Mouse (Mus musculus) layer of hippocampus, postnatal 10 days (tissue): ENCODE measurements around the gene AU040320. TPM values are rescaled to one million over a fixed set of nuclear protein-coding genes. Genes with fewer than 3 reads are reported as not detected.
A peak's percentile ranks its signal among the peaks of the same experiment; 100 is the strongest.

Experiments used
- DNase-seq, 2 experiments: peaks; one replicate each; pipeline ENCODE4 v3.0.0; 2021; ENCODE audit warnings: low spot score in 2 of 2
- total RNA-seq, 2 experiments: library from RNA; stranded (reverse); gene quantifications; 2 replicates each; pipeline ENCODE4 v1.2.3; 2021

AU040320 gene
- total RNA-seq, 2 experiments from 2014 or later = 48.1 to 48.9 TPM

DNA sequence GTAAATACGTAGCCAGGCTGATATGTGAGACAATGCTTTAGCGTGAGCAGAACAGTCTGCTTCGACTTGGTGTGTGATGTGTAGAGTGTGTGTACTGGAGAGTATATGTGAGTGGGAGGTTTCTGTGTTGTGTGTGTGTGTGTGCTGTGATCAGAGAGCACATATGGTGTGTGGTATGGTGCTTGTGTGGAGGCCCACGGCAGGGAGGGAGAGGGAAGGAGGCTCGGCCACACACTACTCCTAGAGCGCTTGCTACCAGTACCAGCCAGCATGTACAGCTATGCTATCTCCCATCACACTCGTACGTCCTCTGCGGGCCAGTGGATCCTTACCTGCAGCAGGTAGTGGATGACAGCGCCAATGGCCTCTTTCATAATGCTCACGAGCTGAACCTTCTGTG lies 3.8 kb upstream of the AU040320 start:
- no peak for DNase-seq

DNA sequence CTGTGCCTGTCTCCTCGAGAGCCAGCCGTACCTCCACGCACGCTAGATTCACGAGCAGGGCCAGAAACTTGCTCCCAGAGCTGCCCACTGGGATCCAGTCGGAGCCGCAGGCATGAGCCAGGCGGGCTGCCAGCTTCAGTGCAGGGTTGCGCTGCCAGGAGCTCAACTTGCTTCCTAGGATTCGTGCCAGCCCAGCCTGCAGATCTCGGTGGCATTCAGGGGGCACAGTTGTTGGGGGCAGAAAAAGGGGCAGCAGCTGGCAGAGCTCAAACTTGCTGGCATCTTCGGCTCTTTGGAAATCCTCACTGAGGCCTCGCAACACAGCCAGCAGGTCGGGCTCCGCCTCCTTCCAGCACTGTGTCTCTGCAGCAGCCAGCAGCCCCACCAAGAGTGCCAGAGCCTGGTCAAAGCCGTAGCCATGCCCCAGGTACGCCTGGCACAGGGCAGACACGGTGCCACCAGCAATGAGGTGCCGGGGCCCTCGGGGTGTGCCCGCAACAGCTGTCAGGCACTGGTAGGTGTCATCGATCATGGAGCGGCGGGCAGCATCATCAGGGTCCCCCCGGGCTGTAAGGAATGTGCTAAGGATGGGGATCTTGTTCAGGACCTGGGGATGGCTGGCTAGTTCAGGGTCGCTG lies 3.2 kb upstream of the AU040320 start:
- peak; percentile 82 to 87 for DNase-seq

DNA sequence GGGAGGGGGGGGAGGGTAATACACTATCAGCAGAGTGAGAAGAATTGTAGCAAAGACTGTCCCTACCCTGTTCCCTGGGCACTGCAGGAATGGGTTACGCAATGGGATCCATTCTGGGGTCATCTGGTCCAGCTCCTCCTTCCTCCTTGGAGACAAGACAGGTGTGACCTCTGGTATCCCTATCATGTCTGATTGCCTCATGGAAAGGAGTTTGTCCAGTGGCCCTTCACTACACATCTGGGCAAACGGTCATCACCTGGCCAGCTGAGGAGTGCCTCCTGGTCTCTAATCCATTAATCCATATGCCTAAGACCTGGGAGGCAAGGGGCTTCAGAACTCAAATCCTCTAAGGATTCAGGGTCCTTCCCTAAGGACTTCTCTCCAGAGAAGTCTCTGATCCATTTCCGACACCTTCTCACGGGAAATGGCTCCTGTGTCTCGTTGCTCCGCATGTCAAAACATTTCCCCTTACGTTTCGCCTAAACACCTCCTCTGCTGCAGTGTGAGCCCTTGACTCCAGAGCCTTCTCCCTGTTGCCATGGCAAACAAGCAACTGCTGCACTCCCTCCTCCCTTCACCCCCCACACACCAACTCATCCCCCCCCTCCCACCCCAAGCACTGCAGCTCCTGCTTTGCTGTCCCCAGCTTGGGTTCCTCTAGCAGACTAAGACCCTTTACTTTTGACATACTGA lies 2.3 kb upstream of the AU040320 start:
- DNase-seq = peak in 1 of 2 experiments; percentile 37

GRCm38 (mm10) chr4:126751556-126752023 lies 1.8 kb upstream of the AU040320 start:
- no peak for DNase-seq

- DNase-seq = peak; percentile 43 to 53
Measured at GRCm38 (mm10) chr4:126752024-126752607, 1.2 kb upstream of the AU040320 start.

- peak; percentile 53 to 60 for DNase-seq
Measured at GRCm38 (mm10) chr4:126752608-126753141, 669 bp upstream of the AU040320 start.

- no peak for DNase-seq
Measured at GRCm38 (mm10) chr4:126754231-126754611, 877 bp downstream of the AU040320 start.

- DNase-seq = no peak
Measured at GRCm38 (mm10) chr4:126754736-126755374, 1.5 kb downstream of the AU040320 start.

- DNase-seq = peak; percentile 49 to 60
Measured at GRCm38 (mm10) chr4:126756766-126757165, 3.4 kb downstream of the AU040320 start.

GRCm38 (mm10) chr4:126758299-126758698 lies 5.0 kb downstream of the AU040320 start:
- DNase-seq = no peak

- DNase-seq = no peak
Measured at GRCm38 (mm10) chr4:126759435-126759834, 6.1 kb downstream of the AU040320 start.

DNA sequence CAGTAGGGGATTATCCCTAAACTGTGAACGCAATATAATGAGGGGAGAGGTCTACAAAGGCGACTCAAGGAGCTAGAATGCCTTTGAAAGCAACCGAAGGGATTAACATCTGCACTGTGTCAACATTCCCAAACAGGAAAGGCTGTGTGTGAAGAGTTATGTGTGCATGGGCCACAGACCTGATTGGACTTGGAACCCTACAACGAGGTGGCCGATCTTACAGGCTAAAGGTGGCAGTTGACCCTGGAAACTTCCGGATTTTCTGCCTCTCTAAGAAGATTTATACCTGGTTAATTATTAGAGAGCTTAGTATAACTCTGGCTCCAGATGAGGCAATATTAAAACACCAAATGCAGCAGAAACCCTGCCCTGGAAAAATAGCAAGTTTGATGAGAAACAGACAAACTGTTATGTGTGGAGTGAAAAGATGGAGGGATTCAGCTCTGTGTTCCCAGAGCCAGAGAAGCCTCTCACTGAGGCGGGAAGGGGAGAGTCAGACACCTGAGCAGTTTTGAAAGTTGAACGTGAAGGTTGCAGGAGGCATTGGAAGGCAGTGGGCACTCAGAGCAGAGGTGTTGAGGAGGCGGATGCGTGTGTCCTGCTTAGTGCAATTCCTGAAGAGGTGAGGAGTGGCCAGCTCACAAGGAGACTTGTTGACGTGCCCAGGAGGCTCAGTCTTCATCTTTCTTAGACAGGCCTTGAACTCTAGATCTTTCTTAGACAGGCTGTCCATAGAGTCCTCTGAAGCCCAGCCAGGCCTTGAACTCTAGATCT lies 9.4 kb downstream of the AU040320 start:
- DNase-seq = no peak

DNA sequence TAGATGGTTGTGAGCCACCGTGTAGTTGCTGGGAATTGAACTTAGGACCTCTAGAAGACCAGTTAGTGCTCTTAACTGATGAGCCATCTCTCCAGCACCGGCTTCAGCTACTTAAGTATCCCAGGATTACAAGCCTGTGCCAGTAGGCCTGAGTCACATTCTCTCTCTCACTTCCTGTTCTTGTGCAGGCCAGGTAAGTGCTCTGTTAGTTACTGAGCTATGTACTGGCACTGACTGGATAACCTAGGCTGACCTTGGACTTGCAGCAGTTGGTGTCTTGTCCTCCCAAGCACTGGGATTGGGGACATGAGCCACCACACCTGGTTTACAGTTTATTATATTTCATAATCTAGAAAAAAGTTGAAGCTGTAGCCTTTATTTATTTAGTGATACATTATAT lies 10.1 kb downstream of the AU040320 start:
- DNase-seq = no peak

DNA sequence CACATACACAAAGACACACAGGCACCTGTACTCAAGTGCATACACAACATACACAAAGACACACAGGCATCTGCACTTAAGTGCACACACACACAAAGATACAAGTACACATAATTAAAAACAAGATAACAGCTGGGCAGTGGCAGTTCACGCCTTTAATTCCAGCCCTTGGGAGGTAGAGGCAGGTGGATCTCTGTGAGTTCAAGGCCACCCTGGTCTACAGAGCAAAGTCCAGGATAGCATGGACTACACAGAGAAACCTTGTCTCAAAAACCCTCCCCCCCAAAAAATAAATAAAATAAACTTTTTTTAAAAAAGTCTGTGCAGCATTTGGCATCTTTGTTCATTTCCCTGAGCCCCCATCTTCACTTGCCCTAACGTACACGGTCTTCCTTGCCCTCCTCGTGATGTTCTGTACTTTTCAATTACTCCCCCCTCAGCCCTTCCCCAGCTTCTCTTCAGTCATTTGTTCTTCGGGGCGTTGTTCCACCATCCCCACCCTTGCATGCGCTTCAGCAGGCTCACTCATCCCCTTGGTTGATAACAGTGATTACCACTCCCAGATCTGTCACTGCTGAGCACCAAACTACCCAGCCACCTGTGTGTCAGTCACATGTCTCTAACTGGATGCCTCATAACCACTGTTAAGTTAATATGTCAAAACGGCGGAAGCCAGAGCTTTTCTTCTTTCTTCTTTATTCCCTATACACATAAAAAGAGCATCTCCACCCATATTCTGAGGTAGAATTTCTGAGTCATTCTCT lies 16.6 kb downstream of the AU040320 start:
- no peak for DNase-seq

GRCm38 (mm10) chr4:126770831-126771230 lies 17.5 kb downstream of the AU040320 start:
- DNase-seq = no peak

DNA sequence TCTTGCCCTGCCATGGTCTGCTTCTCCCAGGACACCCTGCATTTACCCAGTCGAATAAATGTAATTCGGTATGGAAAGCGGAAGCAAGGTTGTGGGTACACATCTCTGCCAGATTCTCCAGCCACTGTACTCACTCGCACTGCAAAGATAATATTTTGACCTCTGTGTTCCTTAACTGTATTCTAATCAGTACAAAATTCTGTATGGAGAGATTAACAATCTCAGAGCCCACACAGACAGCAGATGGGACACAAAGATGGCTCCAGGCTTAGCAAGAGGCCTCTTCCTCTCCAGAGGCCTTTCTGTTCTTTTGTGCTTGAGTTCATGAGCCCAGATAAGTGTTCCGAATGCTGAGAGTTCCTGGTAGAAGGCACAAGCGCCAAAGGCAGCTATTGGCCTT lies 20.5 kb downstream of the AU040320 start:
- no peak for DNase-seq

- no peak for DNase-seq
Measured at GRCm38 (mm10) chr4:126775182-126775581, 21.8 kb downstream of the AU040320 start.

- no peak for DNase-seq
Measured at GRCm38 (mm10) chr4:126779148-126779581, 25.8 kb downstream of the AU040320 start.

GRCm38 (mm10) chr4:126779826-126780775 lies 26.8 kb downstream of the AU040320 start:
- no peak for DNase-seq
